Mouse (Mus musculus) ES-Bruce4 (cell line): ENCODE results near the gene Crabp2. TPM values are rescaled to one million over a fixed set of nuclear protein-coding genes. Genes with fewer than 3 reads are reported as not detected.
A peak's percentile ranks its signal among the peaks of the same experiment; 100 is the strongest.

Experiments used
- H3K27ac ChIP-seq: 2 replicates; pipeline ENCODE4 v1.5.1; 2012; ENCODE audit warnings: low read length, inconsistent platforms; ENCODE audit not compliant: insufficient read depth
- H3K27me3 ChIP-seq: 2 replicates; pipeline ENCODE4 v1.6.1; 2012; ENCODE audit warnings: mild to moderate bottlenecking, low read length, inconsistent platforms; ENCODE audit not compliant: control insufficient read depth, poor library complexity, insufficient read depth, severe bottlenecking
- H3K36me3 ChIP-seq: 2 replicates; pipeline ENCODE4 v1.6.1; 2012; ENCODE audit warnings: inconsistent platforms, mild to moderate bottlenecking, low read length, moderate library complexity; ENCODE audit not compliant: control insufficient read depth, poor library complexity, insufficient read depth, severe bottlenecking
- H3K4me1 ChIP-seq: one replicate; pipeline ENCODE4 v1.8.1; 2011; ENCODE audit warnings: low read length; ENCODE audit not compliant: control insufficient read depth, insufficient read depth
- H3K4me3 ChIP-seq: 2 replicates; pipeline ENCODE4 v1.5.1; 2011; ENCODE audit warnings: low read depth, mild to moderate bottlenecking, low read length
- H3K9ac ChIP-seq: 2 replicates; pipeline ENCODE4 v1.6.1; 2012; ENCODE audit warnings: low read depth, mild to moderate bottlenecking, inconsistent platforms; ENCODE audit not compliant: poor library complexity, severe bottlenecking
- H3K9me3 ChIP-seq: replicated peaks from 2 replicates; pipeline ENCODE4 v1.6.1; 2012; ENCODE audit warnings: mild to moderate bottlenecking, low read length, inconsistent platforms; ENCODE audit not compliant: control insufficient read depth, poor library complexity, insufficient read depth, severe bottlenecking
- CTCF ChIP-seq: IDR thresholded peaks from one replicate; pipeline ENCODE4 v1.8.1; 2011; ENCODE audit warnings: low read depth, low read length
- EP300 ChIP-seq: IDR thresholded peaks from 2 replicates; pipeline ENCODE4 v1.6.1; 2011; ENCODE audit warnings: low read depth, low read length; ENCODE audit not compliant: insufficient read depth
- POLR2A ChIP-seq: IDR thresholded peaks from one replicate; pipeline ENCODE4 v1.8.1; 2011; ENCODE audit warnings: low read length; ENCODE audit not compliant: insufficient read depth
- polyA plus RNA-seq: library from polyadenylated mRNA; stranded (reverse); fragments of >200 nt; gene quantifications from 2 replicates; pipeline ENCODE4 v1.2.4, GENCODE M21; 2011; ENCODE audit warnings: low read depth; ENCODE audit not compliant: missing spikeins, insufficient read depth, insufficient read length

The Crabp2 gene
- polyA plus RNA-seq, 1 experiment, result 12.0 TPM

DNA sequence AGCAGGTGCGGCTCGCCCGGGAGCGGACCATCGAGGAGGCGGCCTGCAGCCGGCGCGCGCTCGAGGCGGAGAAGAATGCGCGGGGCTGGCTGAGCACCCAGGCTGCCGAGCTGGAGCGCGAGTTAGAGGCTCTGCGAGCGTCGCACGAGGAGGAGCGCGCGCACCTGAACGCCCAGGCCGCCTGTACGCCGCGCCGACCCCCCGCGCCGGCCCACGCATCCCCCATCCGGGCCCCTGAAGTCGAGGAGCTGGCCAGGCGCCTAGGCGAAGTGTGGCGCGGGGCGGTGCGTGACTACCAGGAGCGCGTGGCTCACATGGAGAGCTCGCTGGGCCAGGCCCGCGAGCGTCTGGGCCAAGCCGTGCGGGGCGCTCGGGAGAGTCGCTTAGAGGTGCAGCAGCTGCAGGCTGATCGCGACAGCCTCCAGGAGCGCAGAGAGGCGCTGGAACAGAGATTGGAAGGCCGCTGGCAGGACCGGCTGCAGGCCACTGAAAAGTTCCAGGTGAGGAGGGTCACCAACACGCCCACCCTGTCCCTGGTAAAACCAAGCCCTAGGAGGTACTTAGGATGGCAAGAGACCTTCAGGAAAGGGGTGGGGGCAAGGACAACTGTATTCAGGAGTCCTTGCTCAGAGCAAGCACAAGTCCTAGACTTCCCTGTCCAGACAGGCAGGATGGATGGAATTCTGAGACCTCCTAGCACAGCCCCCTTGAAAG, 23.2 kb downstream of the Crabp2 start:
- H3K27me3 ChIP-seq, result peaks cover 10% of the 10 kb centered on the region
- peak overlapping the region; percentile 51 for H3K9ac ChIP-seq
- H3K27ac ChIP-seq, result no peak overlapping the region
- H3K4me3 ChIP-seq, result peak overlapping the region; percentile 70
- no peaks in the 10 kb centered on the region for H3K9me3 ChIP-seq
- TF ChIP-seq EP300 (no peak), CTCF (no peak)
- H3K4me1 ChIP-seq, result peaks cover 1% of the 10 kb centered on the region
- H3K36me3 ChIP-seq, result no peaks in the 10 kb centered on the region

- peaks cover 1% of the 10 kb centered on the region for H3K4me1 ChIP-seq
- H3K27me3 ChIP-seq, result peaks cover 11% of the 10 kb centered on the region
- H3K9ac ChIP-seq, result no peak overlapping the region
- H3K27ac ChIP-seq, result no peak overlapping the region
- peak overlapping the region; percentile 70 for H3K4me3 ChIP-seq
- TF ChIP-seq EP300, result no peak
- TF ChIP-seq POLR2A, result no peak
- TF ChIP-seq CTCF, result no peak
- no peaks in the 10 kb centered on the region for H3K36me3 ChIP-seq
- no peaks in the 10 kb centered on the region for H3K9me3 ChIP-seq
Measured at GRCm38 (mm10) chr3:87972203-87972664, 23.8 kb downstream of the Crabp2 start.

DNA sequence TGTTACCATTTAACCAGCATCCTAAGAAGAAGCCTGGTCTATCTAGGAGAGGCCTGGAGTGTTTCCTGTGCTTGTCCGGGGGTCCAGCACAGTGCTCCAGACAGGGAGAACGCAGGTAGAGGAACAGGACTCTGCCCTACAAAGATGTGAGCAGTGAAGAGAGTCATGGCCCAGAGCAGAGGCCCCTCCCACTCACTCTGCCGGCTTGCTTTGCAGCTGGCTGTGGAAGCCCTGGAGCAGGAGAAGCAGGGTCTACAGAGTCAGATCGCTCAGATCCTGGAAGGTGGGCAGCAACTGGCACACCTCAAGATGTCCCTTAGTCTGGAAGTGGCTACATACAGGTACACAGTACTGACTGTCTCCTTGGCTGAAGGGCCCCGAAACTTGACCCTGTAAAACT, 24.3 kb downstream of the Crabp2 start:
- Histone ChIP-seq H3K9me3 (no peaks in the 10 kb centered on the region), H3K27ac (no peak overlapping the region), H3K4me1 (peaks cover 1% of the 10 kb centered on the region), H3K27me3 (peaks cover 15% of the 10 kb centered on the region), H3K36me3 (no peaks in the 10 kb centered on the region), H3K4me3 (no peak overlapping the region), H3K9ac (no peak overlapping the region)
- no peak for TF ChIP-seq POLR2A
- no peak for TF ChIP-seq CTCF
- TF ChIP-seq EP300, result no peak

GRCm38 (mm10) chr3:87973593-87974380, 25.3 kb downstream of the Crabp2 start:
- Histone ChIP-seq H3K27ac (peak overlapping the region; percentile 36; the same call in 1 of the 2 replicates), H3K4me1 (peaks cover 1% of the 10 kb centered on the region), H3K27me3 (peaks cover 15% of the 10 kb centered on the region), H3K36me3 (no peaks in the 10 kb centered on the region), H3K9ac (no peak overlapping the region), H3K9me3 (no peaks in the 10 kb centered on the region), H3K4me3 (no peak overlapping the region)
- TF ChIP-seq POLR2A (no peak), EP300 (no peak), CTCF (no peak)

DNA sequence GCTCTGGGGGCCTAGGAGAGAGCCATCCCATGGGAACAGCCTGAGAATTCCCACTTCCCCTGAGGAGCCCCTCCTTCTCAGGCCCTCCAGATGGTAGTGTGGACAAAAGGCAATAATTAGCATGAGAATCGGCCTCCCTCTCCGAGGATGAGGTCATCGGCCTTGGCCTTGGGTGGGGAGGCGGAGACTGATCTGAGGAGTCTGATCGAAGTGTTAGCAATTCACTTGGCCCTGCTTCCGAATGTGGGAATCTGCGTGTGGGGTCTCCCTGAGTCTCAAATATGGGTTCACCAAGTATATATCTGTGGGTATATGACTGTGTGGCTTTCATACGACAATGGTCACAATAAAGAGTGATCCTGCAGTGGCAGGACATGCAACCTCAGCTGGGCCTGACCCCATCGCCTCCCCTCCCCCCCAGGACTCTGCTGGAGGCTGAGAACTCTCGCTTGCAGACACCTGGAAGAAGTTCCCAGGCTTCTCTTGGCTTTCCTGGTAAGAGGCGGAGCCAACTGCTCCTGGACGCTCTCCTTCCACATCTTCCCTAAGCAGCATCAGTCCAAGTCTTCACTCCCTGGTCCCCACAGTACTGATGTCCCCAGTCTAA, 26.0 kb downstream of the Crabp2 start:
- Histone ChIP-seq H3K4me1 (peaks cover 1% of the 10 kb centered on the region), H3K4me3 (peak overlapping the region; percentile 22; the same call in 1 of the 2 replicates), H3K27me3 (peaks cover 15% of the 10 kb centered on the region), H3K9ac (no peak overlapping the region), H3K9me3 (no peaks in the 10 kb centered on the region), H3K27ac (no peak overlapping the region), H3K36me3 (no peaks in the 10 kb centered on the region)
- TF ChIP-seq POLR2A, result no peak
- TF ChIP-seq EP300, result peak; percentile 81

DNA sequence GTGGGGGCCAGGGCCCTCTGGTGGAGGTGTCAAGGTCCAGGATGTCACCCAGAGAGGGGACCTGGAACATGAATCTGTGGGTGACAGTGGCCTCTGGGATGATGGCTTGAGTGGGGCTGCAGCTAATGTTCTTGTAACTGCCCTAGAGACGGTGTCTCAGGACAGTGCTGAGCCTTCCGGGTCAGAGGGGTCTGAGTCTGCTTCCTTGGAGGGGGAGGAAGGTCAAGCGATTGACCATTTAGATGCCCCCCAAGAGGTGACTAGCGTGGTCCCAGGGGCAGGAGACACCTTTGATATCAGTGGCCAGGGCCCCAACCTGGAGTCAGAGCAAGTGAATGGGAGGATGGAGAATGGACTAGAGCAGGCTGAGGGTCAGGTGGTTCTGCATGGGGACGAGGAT, 31.0 kb downstream of the Crabp2 start:
- peaks cover 3% of the 10 kb centered on the region for H3K4me1 ChIP-seq

More for the DNA sequence above, 31.0 kb downstream of the Crabp2 start:
- Histone ChIP-seq H3K27ac (no peak overlapping the region), H3K9ac (no peak overlapping the region), H3K27me3 (0 out of 2 replicates have a peak, but pooled peaks cover 5% of the 10 kb centered on the region), H3K4me3 (no peak overlapping the region), H3K9me3 (no peaks in the 10 kb centered on the region), H3K36me3 (no peaks in the 10 kb centered on the region)
- no peak for TF ChIP-seq POLR2A
- TF ChIP-seq EP300, result no peak
- no peak for TF ChIP-seq CTCF
